Mouse (Mus musculus) liver, postnatal 0 days (tissue): ENCODE data around the gene Adam12. TPM values are rescaled to one million over a fixed set of nuclear protein-coding genes. Genes with fewer than 3 reads are reported as not detected.

ENCODE experiments used
- ATAC-seq: fragments of 200-750 bp; cut with Nextera tagmentation; 2 replicates; pipeline ENCODE4 v1.8.0; 2017; ENCODE audit warnings: mild to moderate bottlenecking, moderate library complexity
- DNase-seq: peaks from one replicate; pipeline ENCODE4 v3.0.0-alpha.2; 2016
- H3K27ac ChIP-seq: fragments of 300-500 bp; sonication (generic); 2 replicates; pipeline ENCODE4 v1.5.1; 2014; ENCODE audit warnings: antibody characterized with exemption, moderate library complexity, mild to moderate bottlenecking, low read depth
- H3K27me3 ChIP-seq: fragments of 300-500 bp; sonication (generic); 2 replicates; pipeline ENCODE4 v1.6.1; 2014; ENCODE audit warnings: low read length, control low read depth, mixed read lengths; ENCODE audit not compliant: insufficient read depth
- H3K36me3 ChIP-seq: fragments of 300-500 bp; sonication (generic); replicated peaks from 2 replicates; pipeline ENCODE4 v1.6.1; 2014; ENCODE audit warnings: mild to moderate bottlenecking, control low read depth, low read length, moderate library complexity, mixed read lengths; ENCODE audit not compliant: insufficient read depth
- H3K4me1 ChIP-seq: fragments of 300-500 bp; sonication (generic); 2 replicates; pipeline ENCODE4 v1.6.1; 2014; ENCODE audit warnings: antibody characterized with exemption, mild to moderate bottlenecking, control low read depth; ENCODE audit not compliant: insufficient read depth
- H3K4me2 ChIP-seq: fragments of 300-500 bp; sonication (generic); 2 replicates; pipeline ENCODE4 v1.6.1; 2014; ENCODE audit warnings: low read depth, mild to moderate bottlenecking, low read length, moderate library complexity, mixed read lengths
- H3K4me3 ChIP-seq: fragments of 300-500 bp; sonication (generic); 2 replicates; pipeline ENCODE4 v1.5.1; 2014; ENCODE audit warnings: low read depth, low read length
- H3K9ac ChIP-seq: fragments of 300-500 bp; sonication (generic); replicated peaks from 2 replicates; pipeline ENCODE4 v1.6.1; 2014; ENCODE audit warnings: mild to moderate bottlenecking, moderate library complexity
- H3K9me3 ChIP-seq: fragments of 300-500 bp; sonication (generic); 2 replicates; pipeline ENCODE4 v1.6.1; 2016; ENCODE audit warnings: mild to moderate bottlenecking, control low read depth, low read length, mixed read lengths
- CTCF ChIP-seq: sonication (generic); IDR thresholded peaks from 2 replicates; pipeline ENCODE4 v1.5.1; 2016; ENCODE audit warnings: antibody characterized with exemption, low read depth
- EP300 ChIP-seq: IDR thresholded peaks from 2 replicates; pipeline ENCODE4 v1.6.1; 2016; ENCODE audit warnings: antibody characterized with exemption, low read depth, mild to moderate bottlenecking
- WGBS: fragments of 180-500 bp; shearing (Covaris S2); extraction: QIAGEN DNeasy Blood & Tissue Kit; methylation state at CpG from one replicate; pipeline ENCODE4 v1.1.7; 2014; ENCODE audit not compliant: insufficient replicate concordance; 5-methylcytosine and 5-hydroxymethylcytosine counted together
- polyA plus RNA-seq: library from polyadenylated mRNA; unstranded; fragments of >200 nt; fragmentation: Nextera tagmentation; extraction: Ambion mirVana; gene quantifications from 2 replicates; pipeline ENCODE4 v1.2.1, GENCODE M21; 2015

Adam12 gene
- polyA plus RNA-seq, 1 experiment from 2014 or later: 0.93 TPM

DNA sequence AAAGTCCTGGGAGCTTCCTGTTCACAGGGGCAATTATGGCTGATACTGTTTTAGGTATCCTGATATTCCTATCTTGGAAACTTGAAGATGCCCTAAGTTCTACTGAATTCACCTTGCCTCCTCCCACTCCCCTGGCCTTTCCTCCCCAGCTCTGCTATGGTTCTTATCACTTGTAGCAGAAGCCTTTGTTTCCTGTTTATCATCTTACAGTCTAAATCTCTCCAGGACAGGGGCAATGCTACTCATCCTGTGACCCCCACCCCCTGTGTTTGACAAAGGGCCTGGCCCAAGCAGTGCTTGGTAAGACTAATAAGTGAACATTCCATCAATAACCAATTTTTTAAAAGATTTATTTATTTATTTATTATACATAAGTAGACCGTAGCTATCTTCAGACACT, 8.6 kb upstream of the Adam12 start:
- Histone ChIP-seq H3K27me3 (no peaks in the 10 kb centered on the region), H3K9me3 (no peaks in the 10 kb centered on the region), H3K4me1 (no peaks in the 10 kb centered on the region), H3K4me3 (no peak overlapping the region), H3K9ac (no peak overlapping the region), H3K4me2 (no peak overlapping the region), H3K36me3 (no peaks in the 10 kb centered on the region), H3K27ac (no peak overlapping the region)
- no peak for DNase-seq
- 70% methylated on average over 1 of the region's 1 CpGs for WGBS
- TF ChIP-seq EP300 (no peak), CTCF (no peak)
- ATAC-seq: no peak

DNA sequence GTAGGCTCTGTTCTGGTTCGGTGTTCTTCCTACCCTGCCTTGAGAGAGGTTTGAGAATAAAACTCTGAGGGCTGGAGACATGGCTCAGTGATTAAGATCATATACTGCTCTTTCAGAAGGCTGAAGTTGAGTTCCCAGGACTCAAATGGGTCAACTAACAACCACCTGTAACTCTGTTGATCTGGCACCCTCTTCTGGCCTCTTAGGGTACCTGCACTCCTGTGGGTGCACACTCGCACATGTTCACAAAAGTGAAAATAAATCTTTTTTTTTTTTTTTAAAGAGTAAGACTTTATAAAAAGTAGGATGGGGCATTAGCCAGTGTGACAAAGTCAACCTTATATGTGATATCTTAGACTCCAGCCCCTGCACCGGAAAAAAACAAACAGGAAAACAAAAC, 6.9 kb upstream of the Adam12 start:
- TF ChIP-seq CTCF: no peak
- no peak for TF ChIP-seq EP300
- ATAC-seq (no peak), DNase-seq (no peak)
- Histone ChIP-seq H3K4me2 (no peak overlapping the region), H3K9ac (no peak overlapping the region), H3K36me3 (no peaks in the 10 kb centered on the region), H3K27ac (no peak overlapping the region), H3K27me3 (no peaks in the 10 kb centered on the region), H3K4me1 (no peaks in the 10 kb centered on the region), H3K4me3 (no peak overlapping the region), H3K9me3 (no peaks in the 10 kb centered on the region)
- WGBS: 85% methylated on average over 3 of the region's 3 CpGs

DNA sequence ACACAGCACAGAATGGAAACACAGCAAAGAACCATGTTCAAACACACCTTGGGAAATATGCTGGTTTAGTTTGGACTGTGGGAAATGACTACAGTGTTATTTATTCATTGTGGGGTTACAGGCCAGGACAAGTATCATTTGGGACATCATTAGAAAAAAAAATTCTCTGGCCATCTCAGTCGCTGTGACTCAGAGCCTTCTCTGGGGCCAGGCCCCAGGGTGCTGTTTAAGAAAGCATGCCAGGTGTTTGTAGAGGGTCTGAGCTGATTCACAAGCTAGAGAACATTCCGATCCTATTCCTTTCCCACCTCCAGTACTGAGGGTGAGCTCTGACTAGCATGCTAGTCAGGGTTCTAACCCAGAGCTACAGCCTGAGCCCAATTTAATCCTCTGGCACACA, 5.4 kb upstream of the Adam12 start:
- 71% methylated on average over 2 of the region's 2 CpGs for WGBS
- H3K27me3 ChIP-seq: no peaks in the 10 kb centered on the region
- no peak for DNase-seq
- no peak overlapping the region for H3K9ac ChIP-seq
- no peak for TF ChIP-seq EP300
- no peak for TF ChIP-seq CTCF
- H3K9me3 ChIP-seq: no peaks in the 10 kb centered on the region
- no peak for ATAC-seq
- H3K4me1 ChIP-seq: no peaks in the 10 kb centered on the region
- H3K4me3 ChIP-seq: no peak overlapping the region
- no peak overlapping the region for H3K4me2 ChIP-seq
- no peaks in the 10 kb centered on the region for H3K36me3 ChIP-seq
- no peak overlapping the region for H3K27ac ChIP-seq

DNA sequence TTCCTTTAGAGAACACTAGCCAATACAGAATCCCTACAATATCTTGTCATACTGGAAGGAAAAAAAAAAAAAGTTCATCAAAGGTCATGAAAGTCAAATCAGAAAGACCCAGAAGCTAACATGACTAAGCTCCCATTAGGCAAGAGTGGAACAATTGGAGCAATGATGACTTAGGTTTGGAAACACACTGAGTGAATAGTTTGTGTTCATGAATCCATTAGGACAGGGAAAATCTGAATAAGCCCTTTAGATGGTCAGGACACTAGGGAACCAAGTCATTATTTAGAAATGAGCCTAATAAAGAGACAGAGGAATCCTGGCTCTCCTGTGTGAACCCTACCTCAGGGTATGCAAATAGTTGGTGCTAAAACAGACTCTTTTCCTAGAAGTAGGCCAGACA, 4.8 kb upstream of the Adam12 start:
- DNase-seq (no peak), ATAC-seq (no peak)
- no peaks in the 10 kb centered on the region for H3K27me3 ChIP-seq
- H3K9me3 ChIP-seq: no peaks in the 10 kb centered on the region
- H3K4me2 ChIP-seq: no peak overlapping the region
- no peak overlapping the region for H3K4me3 ChIP-seq
- H3K9ac ChIP-seq: no peak overlapping the region
- H3K4me1 ChIP-seq: no peaks in the 10 kb centered on the region; the same call in 1 of the 2 replicates
- H3K27ac ChIP-seq: no peak overlapping the region
- H3K36me3 ChIP-seq: no peaks in the 10 kb centered on the region
- TF ChIP-seq EP300 (no peak), CTCF (no peak)

DNA sequence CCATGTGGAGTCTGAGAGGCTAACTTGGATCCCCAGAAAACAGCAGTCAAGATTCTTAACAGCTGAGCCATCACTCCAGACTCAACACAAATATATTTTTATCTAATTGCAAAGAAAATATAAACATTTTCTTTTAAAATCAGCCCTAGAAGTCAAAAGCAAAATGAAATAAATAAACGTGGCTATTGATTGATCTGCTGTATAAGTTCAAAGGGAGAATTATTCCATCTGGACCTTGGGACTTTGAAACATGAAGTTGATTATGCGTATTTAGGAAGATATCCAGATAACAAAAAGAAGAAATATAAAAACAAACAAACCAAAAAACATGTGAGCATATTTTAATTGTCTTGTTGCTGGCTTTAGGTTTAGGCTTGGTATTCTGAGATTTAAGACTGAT, 3.6 kb upstream of the Adam12 start:
- DNase-seq (no peak), ATAC-seq (no peak)
- H3K36me3 ChIP-seq: no peaks in the 10 kb centered on the region
- TF ChIP-seq CTCF (no peak), EP300 (no peak)
- H3K27ac ChIP-seq: no peak overlapping the region
- H3K4me1 ChIP-seq: no peaks in the 10 kb centered on the region; the same call in 1 of the 2 replicates
- WGBS: 61% methylated on average over 2 of the region's 2 CpGs
- H3K9ac ChIP-seq: no peak overlapping the region
- no peaks in the 10 kb centered on the region for H3K27me3 ChIP-seq
- H3K9me3 ChIP-seq: no peaks in the 10 kb centered on the region
- no peak overlapping the region for H3K4me2 ChIP-seq
- H3K4me3 ChIP-seq: no peak overlapping the region

DNA sequence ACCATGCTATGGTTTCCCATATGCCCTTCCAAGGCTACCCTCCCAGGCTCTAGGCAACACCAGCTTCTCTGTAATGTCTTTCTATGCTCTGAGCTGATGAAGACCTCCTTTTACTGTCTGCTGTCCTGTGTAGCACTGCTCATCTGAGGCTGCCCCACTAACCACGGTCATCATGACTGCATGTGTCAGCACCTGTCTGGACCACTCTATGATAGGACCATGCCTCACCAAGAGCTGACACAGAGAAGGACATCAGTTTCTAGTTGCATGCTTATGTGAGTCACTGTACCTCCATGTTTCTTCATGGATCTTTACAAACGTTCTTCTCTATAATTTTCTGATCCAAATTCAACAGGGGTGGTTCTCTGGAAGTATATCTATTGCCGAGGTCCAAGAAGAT, 1.2 kb downstream of the Adam12 start:
- Histone ChIP-seq H3K27ac (no peak overlapping the region), H3K4me1 (no peaks in the 10 kb centered on the region; the same call in 1 of the 2 replicates), H3K4me2 (no peak overlapping the region), H3K9me3 (no peaks in the 10 kb centered on the region), H3K36me3 (no peaks in the 10 kb centered on the region), H3K4me3 (no peak overlapping the region), H3K27me3 (peaks cover 6% of the 10 kb centered on the region; the same call in 1 of the 2 replicates), H3K9ac (no peak overlapping the region)
- no peak for TF ChIP-seq EP300
- WGBS: 71% methylated on average over 3 of the region's 3 CpGs
- ATAC-seq: no peak
- no peak for DNase-seq

DNA sequence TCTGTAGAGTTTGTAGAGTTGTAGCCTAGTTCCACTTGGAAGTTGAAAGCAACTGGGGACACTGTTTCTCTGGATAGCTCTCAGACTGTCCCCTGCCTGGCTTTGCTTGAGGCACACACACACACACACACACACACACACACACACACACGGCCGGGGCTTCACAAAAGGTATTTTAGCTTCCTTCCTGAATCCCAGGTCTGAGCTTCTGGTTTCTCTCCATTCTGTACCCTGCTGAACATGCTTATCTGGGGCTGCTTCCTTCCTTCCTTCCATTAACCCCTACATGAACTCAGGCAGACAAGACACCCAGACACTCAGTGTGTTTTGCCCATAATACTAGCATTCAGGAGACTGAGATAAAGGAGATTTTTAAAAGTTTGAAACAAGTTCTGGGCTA, 2.0 kb downstream of the Adam12 start:
- H3K4me2 ChIP-seq: no peak overlapping the region
- DNase-seq (no peak), ATAC-seq (no peak)
- no peak for TF ChIP-seq CTCF
- TF ChIP-seq EP300: no peak
- no peaks in the 10 kb centered on the region for H3K36me3 ChIP-seq
- no peak overlapping the region for H3K9ac ChIP-seq
- WGBS: 23% methylated on average over 2 of the region's 2 CpGs
- no peak overlapping the region for H3K4me3 ChIP-seq
- H3K4me1 ChIP-seq: no peaks in the 10 kb centered on the region; the same call in 1 of the 2 replicates
- peaks cover 14% of the 10 kb centered on the region for H3K27me3 ChIP-seq
- no peaks in the 10 kb centered on the region for H3K9me3 ChIP-seq
- H3K27ac ChIP-seq: no peak overlapping the region
